Comparison of ENCODE assay signal across 8 mouse cellular contexts in the genomic region with DNA sequence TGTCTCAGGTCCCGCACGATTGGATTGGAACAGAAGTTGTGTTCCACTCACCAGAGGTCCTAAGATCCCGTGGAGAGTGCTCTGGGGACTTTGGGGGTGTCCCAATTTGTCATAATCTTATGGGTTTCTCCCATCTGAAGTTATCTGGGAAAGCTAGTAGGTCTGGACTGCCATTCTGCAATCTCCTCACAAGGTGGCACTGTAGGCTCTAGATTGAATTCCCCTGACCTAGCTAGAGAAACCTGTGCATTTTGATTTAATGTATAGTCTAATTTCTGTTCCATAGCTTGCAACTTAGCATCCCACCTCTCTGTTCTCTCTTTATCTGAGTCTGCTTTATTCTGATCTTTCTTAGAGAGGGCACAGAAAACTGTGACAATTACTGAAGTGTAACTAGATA. TPM values are rescaled to one million over a fixed set of nuclear protein-coding genes. Genes with fewer than 3 reads are reported as not detected.
DNase-seq lines count a peak whose midpoint lies in the region; ATAC-seq lines count a peak whose summit lies in the region.

No protein-coding gene starts in this region.

- H3K27ac ChIP-seq in midbrain, embryonic 10.5 days (replicated peaks) = no peak overlapping the region
- H3K27ac ChIP-seq in midbrain, embryonic 13.5 days = no peak overlapping the region

- H3K4me2 ChIP-seq in midbrain, embryonic 13.5 days (replicated peaks) = no peak overlapping the region

- H3K4me1 ChIP-seq in midbrain, embryonic 10.5 days = no peaks in the 10 kb centered on the region
- no peaks in the 10 kb centered on the region for H3K4me1 ChIP-seq in midbrain, embryonic 13.5 days (replicated peaks)

- H3K36me3 ChIP-seq in midbrain, embryonic 10.5 days = no peaks in the 10 kb centered on the region
- no peaks in the 10 kb centered on the region for H3K36me3 ChIP-seq in midbrain, embryonic 13.5 days

- no peak overlapping the region for H3K4me3 ChIP-seq in midbrain, embryonic 10.5 days
- H3K4me3 ChIP-seq in midbrain, embryonic 13.5 days (replicated peaks) = no peak overlapping the region

- 65% methylated on average over 3 of the region's 3 CpGs for WGBS in midbrain, embryonic 10.5 days
- 71% methylated on average over 3 of the region's 3 CpGs for WGBS in midbrain, embryonic 13.5 days

- peaks cover 12% of the 10 kb centered on the region for H3K9me3 ChIP-seq in midbrain, embryonic 10.5 days (replicated peaks)
- peaks cover 8% of the 10 kb centered on the region; the same call in 1 of the 2 replicates for H3K9me3 ChIP-seq in midbrain, embryonic 13.5 days

- H3K27me3 ChIP-seq in midbrain, embryonic 10.5 days (ENCODE audit: low read depth, poor library complexity, severe bottlenecking) = no peaks in the 10 kb centered on the region
- no peaks in the 10 kb centered on the region for H3K27me3 ChIP-seq in midbrain, embryonic 13.5 days

- H3K9ac ChIP-seq in midbrain, embryonic 13.5 days (replicated peaks) = no peak overlapping the region

- peak; percentile 32 to 43 for DNase-seq in cerebellum, postnatal 14 days
- no peak for DNase-seq in cerebellum, adult 8-10 months
- peak; percentile 20 for DNase-seq in midbrain, embryonic 10.5 days (ENCODE audit: low spot score)
- DNase-seq in c-Kit-positive CD71-positive TER-119-positive erythroid progenitor cells, embryonic 14.5 days (ENCODE audit: low spot score) = peak; percentile 57
- peak; percentile 4 to 23 for DNase-seq in kidney, postnatal 36 days
- peak; percentile 8 to 19 for DNase-seq in natural killer cell, adult 2 months (ENCODE audit: low spot score in 2 of 2)
- no peak for DNase-seq in MN1 (ENCODE audit: low spot score)

- no peak for ATAC-seq in midbrain, embryonic 13.5 days

RNA-seq across cellular contexts. Expression of gene Ppp6c, which starts 42.1 kb away (rescaled TPM):
- 82.7 and 84.3 TPM in 2 replicates for polyA plus RNA-seq in midbrain, embryonic 10.5 days (2016; fragmentation: Nextera tagmentation; extraction: Ambion mirVana)
- 76.8 and 77.7 TPM in 2 replicates for polyA plus RNA-seq in midbrain, embryonic 13.5 days (2015; fragmentation: Nextera tagmentation; extraction: Ambion mirVana)

Comparison
In these comparisons a context has a peak if more than half of its experiments do, and no peak if none do; other contexts are left out.
1. DNase-seq: peak in cerebellum, postnatal 14 days (2 of 2), midbrain, embryonic 10.5 days (single experiment), c-Kit-positive CD71-positive TER-119-positive erythroid progenitor cells, embryonic 14.5 days (single experiment), kidney, postnatal 36 days (2 of 2) and natural killer cell, adult 2 months (2 of 2); none in cerebellum, adult 8-10 months (single experiment) and MN1 (single experiment).